Mouse (Mus musculus) bone marrow, adult 2 months (tissue): ENCODE data around the gene Rbp2.

ENCODE experiments used
- CTCF ChIP-seq: fragments of 200-500 bp; IDR thresholded peaks from 2 replicates; pipeline ENCODE4 v1.5.1; 2011; ENCODE audit warnings: low read length, control low read depth; ENCODE audit not compliant: control insufficient read depth, insufficient read depth
- POLR2A ChIP-seq: fragments of 200-500 bp; IDR thresholded peaks from 2 replicates; pipeline ENCODE4 v1.6.1; 2011; ENCODE audit warnings: low read depth, mild to moderate bottlenecking, control low read depth, low read length, borderline replicate concordance; ENCODE audit not compliant: control insufficient read depth

DNA sequence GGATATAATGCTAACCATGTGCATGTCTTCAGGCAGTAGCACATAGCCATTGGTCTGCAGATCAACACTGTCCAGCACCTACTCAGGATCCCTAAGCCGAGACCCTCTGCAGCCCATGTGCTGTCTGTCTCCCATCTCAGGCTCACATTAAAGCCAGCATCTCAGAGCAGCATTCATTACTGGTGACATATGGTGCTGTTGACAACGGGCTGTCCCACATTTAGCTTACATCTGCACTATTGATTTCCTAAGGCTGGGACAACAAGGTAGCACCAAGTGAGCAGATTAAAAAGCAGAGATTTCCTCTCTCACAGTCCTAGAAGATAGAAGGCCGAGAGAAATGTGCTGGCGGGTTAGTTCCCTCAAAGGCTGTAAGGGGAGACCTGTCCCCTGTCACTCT, 43.9 kb downstream of the Rbp2 start:
- no peak for TF ChIP-seq CTCF
- no peak for TF ChIP-seq POLR2A
